Mouse (Mus musculus): ENCODE measurements around the gene Tuft1. TPM values are rescaled to one million over a fixed set of nuclear protein-coding genes. Genes with fewer than 3 reads are reported as not detected.
"Not testable (repeated sequence)": the region's sequence is repeated elsewhere in the genome, so short reads cannot be mapped to it uniquely, and the experiment has no call there.

Tuft1 gene
- polyA plus RNA-seq (2014; fragmentation: Nextera tagmentation; extraction: Ambion mirVana) = 4.2 and 4.5 TPM in 2 replicates

DNA sequence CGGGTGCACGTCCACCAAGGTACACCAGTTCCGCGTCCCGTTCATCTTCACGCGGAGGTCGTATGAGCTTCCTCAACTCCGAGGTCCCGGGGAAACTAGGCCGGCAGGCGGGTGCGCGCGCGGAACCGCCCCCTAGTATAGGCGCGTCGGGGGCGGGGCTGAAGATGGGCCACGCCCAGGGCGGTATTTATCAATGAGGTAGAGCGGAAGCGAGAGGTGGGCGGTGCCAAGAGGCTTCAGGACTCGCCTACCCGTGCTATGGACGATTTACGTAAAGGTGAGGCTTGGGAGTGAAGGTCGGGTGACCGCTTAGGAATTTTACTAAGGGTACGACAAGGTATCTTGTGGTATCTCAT is at the start of gene Tuft1:
TSS of gene Tuft1 (minus strand) at position 133 of the 356 bp plus-strand sequence.
- H3K9ac ChIP-seq (ENCODE audit: low read length); H3K27me3 ChIP-seq (ENCODE audit: control insufficient read depth, insufficient read depth, low read length); H3K4me1 ChIP-seq (ENCODE audit: control insufficient read depth, insufficient read depth, low read length); H3K9me3 ChIP-seq (ENCODE audit: control insufficient read depth, low read length); H3K27ac ChIP-seq (ENCODE audit: low read depth, low read length); H3K36me3 ChIP-seq (ENCODE audit: control insufficient read depth, insufficient read depth, low read length); DNase-seq (ENCODE audit: low spot score, missing footprints): not testable (repeated sequence)
- ATAC-seq (ENCODE audit: low FRiP score) = peak; percentile 94
- H3K4me2 ChIP-seq = peak within 1 kb of the TSS; percentile 52
- peak within 1 kb of the TSS; percentile 32 for H3K4me3 ChIP-seq (ENCODE audit: low read depth, low read length)
- under 1% methylated on average over 17 of the region's 33 CpGs for WGBS

DNA sequence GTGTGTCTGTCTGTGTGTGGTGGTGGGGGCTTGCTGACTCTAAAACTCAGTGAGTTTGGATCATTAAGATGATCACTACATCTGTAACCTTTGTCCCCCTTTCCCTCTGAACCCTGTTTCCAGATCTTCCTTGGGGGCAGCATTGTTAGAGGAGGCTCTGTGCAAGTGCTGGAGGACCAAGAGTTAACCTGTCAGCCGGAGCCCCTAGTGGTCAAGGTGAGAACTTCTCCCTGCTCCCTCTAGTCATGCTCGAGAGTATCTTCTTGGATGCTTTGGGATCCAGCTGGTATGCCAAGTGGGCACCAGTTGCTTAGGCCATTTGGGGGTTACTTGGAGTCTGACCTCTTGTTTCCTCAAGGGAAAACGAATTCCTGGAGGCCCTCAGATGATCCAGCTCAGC is 44.7 kb upstream of the Tuft1 start:
- H3K9ac ChIP-seq (ENCODE audit: low read length); H3K27me3 ChIP-seq (ENCODE audit: control insufficient read depth, insufficient read depth, low read length); H3K4me3 ChIP-seq (ENCODE audit: low read depth, low read length); H3K36me3 ChIP-seq (ENCODE audit: control insufficient read depth, insufficient read depth, low read length); H3K9me3 ChIP-seq (ENCODE audit: control insufficient read depth, low read length); DNase-seq (ENCODE audit: low spot score, missing footprints); H3K4me2 ChIP-seq; H3K4me1 ChIP-seq (ENCODE audit: control insufficient read depth, insufficient read depth, low read length); ATAC-seq (ENCODE audit: low FRiP score); H3K27ac ChIP-seq (ENCODE audit: low read depth, low read length): not testable (repeated sequence)
- WGBS = 25% methylated on average over 3 of the region's 3 CpGs

DNA sequence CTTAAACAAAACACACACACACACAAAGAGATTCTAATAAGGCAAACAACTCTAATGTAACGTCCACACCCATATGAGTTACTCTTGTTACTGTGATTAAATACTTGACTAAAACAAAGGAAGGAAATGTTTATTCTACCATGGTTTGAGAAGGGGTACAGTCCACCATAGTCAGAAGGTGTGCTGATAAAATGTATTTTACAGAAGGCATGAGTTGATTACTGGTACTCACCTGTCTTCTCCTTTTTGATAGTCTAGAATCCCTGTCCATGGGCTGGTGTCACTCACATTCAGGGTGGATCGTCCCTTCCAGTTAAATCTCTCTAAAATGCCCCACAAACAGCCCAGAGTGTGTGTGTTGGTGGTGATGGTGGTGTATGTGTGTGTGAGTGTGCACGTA is 44.2 kb upstream of the Tuft1 start:
- H3K9me3 ChIP-seq (ENCODE audit: control insufficient read depth, low read length) = no peaks in the 10 kb centered on the region
- no peaks in the 10 kb centered on the region for H3K4me1 ChIP-seq (ENCODE audit: control insufficient read depth, insufficient read depth, low read length)
- WGBS = 90% methylated on average over 3 of the region's 3 CpGs
- no peak overlapping the region for H3K9ac ChIP-seq (ENCODE audit: low read length)
- H3K36me3 ChIP-seq (ENCODE audit: control insufficient read depth, insufficient read depth, low read length) = no peaks in the 10 kb centered on the region
- H3K4me2 ChIP-seq = no peak overlapping the region
- DNase-seq (ENCODE audit: low spot score, missing footprints) = no peak
- no peak for ATAC-seq (ENCODE audit: low FRiP score)
- H3K27ac ChIP-seq (ENCODE audit: low read depth, low read length) = no peak overlapping the region
- H3K4me3 ChIP-seq (ENCODE audit: low read depth, low read length) = no peak overlapping the region
- H3K27me3 ChIP-seq (ENCODE audit: control insufficient read depth, insufficient read depth, low read length) = no peaks in the 10 kb centered on the region

DNA sequence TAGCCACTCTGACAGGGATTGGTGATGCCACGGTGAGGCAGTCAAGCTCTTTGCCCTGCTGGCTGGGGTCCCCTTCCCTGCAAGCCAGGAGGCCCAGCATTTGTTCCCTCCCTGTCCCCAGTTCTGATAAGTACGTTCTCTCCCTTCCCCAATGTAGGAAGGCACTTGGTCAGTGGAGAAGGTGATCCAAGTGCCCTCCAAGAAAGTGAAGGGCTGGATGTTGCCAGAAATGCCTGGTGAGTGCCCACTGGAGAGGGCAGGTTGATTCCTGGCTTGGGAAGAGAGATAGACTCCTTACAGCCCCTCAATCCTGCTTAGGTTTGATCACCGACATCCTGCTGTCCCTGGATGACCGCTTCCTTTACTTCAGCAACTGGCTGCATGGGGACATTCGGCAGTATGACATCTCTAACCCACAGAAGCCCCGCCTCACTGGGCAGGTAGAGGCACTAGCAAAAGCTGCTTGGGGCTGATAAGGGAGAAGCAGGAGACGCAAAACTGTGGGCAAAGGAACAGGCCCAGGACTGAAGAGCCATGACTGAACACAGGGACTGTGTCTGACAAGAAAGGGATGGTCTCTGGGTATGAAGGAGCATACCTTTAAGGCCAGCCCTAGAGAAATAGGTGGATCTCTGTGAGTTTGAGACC is 43.6 kb upstream of the Tuft1 start:
- WGBS = 91% methylated on average over 6 of the region's 7 CpGs
- not testable (repeated sequence) for H3K27ac ChIP-seq (ENCODE audit: low read depth, low read length); H3K4me3 ChIP-seq (ENCODE audit: low read depth, low read length); H3K9ac ChIP-seq (ENCODE audit: low read length); H3K4me1 ChIP-seq (ENCODE audit: control insufficient read depth, insufficient read depth, low read length); H3K36me3 ChIP-seq (ENCODE audit: control insufficient read depth, insufficient read depth, low read length); H3K4me2 ChIP-seq; H3K9me3 ChIP-seq (ENCODE audit: control insufficient read depth, low read length); ATAC-seq (ENCODE audit: low FRiP score); DNase-seq (ENCODE audit: low spot score, missing footprints); H3K27me3 ChIP-seq (ENCODE audit: control insufficient read depth, insufficient read depth, low read length)

DNA sequence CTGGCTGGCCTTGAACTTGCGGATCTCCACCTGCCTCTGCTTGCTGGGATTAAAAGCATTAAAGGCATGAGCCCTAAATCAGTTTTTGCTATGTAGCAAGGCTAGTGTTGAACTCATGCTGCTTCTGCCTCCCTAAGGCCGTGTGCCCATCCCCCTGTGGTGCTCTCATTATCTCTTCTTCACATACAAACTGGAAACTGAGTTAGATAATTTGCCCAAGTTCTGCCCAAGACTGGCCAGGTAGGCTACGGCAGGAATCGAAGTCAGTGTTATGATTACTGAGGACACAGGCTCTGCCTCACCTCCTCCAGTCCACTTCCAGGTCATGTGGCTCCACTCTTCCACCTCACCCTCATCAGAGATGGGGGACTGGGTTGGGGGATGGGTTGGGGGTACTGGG is 37.6 kb upstream of the Tuft1 start:
- not testable (repeated sequence) for H3K27me3 ChIP-seq (ENCODE audit: control insufficient read depth, insufficient read depth, low read length); H3K4me3 ChIP-seq (ENCODE audit: low read depth, low read length); H3K36me3 ChIP-seq (ENCODE audit: control insufficient read depth, insufficient read depth, low read length); H3K4me2 ChIP-seq; H3K9me3 ChIP-seq (ENCODE audit: control insufficient read depth, low read length); DNase-seq (ENCODE audit: low spot score, missing footprints); ATAC-seq (ENCODE audit: low FRiP score); H3K9ac ChIP-seq (ENCODE audit: low read length); H3K27ac ChIP-seq (ENCODE audit: low read depth, low read length); H3K4me1 ChIP-seq (ENCODE audit: control insufficient read depth, insufficient read depth, low read length)
- WGBS = 87% methylated on average over 4 of the region's 4 CpGs

DNA sequence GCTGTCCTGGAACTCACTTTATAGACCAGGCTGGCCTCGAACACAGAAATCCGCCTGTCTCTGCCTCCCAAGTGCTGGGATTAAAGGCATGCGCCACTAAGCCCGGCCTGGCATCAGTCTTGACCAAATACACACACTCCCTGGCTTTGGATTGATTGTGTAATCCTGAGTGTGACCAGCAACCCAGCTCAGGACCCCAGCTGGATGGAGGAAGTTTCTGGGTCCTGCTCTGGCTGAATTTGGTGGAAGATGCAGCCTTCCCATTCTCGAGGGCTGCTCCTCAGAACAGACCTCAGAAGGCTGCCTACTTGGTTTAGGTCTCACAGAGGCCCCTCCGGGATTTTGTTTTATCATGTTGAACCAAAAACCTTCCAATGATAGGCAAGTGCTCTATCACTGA is 36.9 kb upstream of the Tuft1 start:
- not testable (repeated sequence) for H3K4me2 ChIP-seq; H3K4me3 ChIP-seq (ENCODE audit: low read depth, low read length); ATAC-seq (ENCODE audit: low FRiP score); H3K9ac ChIP-seq (ENCODE audit: low read length); H3K9me3 ChIP-seq (ENCODE audit: control insufficient read depth, low read length); H3K27me3 ChIP-seq (ENCODE audit: control insufficient read depth, insufficient read depth, low read length); H3K4me1 ChIP-seq (ENCODE audit: control insufficient read depth, insufficient read depth, low read length); DNase-seq (ENCODE audit: low spot score, missing footprints); H3K36me3 ChIP-seq (ENCODE audit: control insufficient read depth, insufficient read depth, low read length); H3K27ac ChIP-seq (ENCODE audit: low read depth, low read length)
- WGBS = 89% methylated on average over 5 of the region's 6 CpGs

DNA sequence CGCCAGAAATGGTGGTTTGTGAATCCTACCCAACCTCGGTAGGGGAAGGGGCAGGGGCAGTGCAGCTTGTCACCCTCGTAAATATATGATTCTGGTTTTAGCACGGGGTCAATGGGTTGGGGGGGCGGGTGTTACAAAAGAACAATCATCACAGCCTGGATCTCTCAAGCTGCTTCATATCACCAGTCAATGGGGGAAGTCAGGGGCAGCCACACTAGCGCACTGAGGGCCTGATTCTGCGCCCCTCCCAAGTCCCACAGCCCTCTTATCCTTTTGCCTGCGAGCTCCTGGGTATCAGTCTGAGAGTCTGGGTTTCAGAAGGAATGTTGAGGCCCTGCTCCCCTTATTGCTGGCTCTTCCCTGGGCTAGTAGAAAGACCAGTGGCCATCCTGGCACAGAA is 35.2 kb upstream of the Tuft1 start:
- H3K4me2 ChIP-seq; H3K9ac ChIP-seq (ENCODE audit: low read length); H3K27ac ChIP-seq (ENCODE audit: low read depth, low read length); H3K4me1 ChIP-seq (ENCODE audit: control insufficient read depth, insufficient read depth, low read length); ATAC-seq (ENCODE audit: low FRiP score); H3K4me3 ChIP-seq (ENCODE audit: low read depth, low read length); H3K27me3 ChIP-seq (ENCODE audit: control insufficient read depth, insufficient read depth, low read length); H3K9me3 ChIP-seq (ENCODE audit: control insufficient read depth, low read length); DNase-seq (ENCODE audit: low spot score, missing footprints); H3K36me3 ChIP-seq (ENCODE audit: control insufficient read depth, insufficient read depth, low read length): not testable (repeated sequence)
- WGBS = 81% methylated on average over 5 of the region's 8 CpGs

DNA sequence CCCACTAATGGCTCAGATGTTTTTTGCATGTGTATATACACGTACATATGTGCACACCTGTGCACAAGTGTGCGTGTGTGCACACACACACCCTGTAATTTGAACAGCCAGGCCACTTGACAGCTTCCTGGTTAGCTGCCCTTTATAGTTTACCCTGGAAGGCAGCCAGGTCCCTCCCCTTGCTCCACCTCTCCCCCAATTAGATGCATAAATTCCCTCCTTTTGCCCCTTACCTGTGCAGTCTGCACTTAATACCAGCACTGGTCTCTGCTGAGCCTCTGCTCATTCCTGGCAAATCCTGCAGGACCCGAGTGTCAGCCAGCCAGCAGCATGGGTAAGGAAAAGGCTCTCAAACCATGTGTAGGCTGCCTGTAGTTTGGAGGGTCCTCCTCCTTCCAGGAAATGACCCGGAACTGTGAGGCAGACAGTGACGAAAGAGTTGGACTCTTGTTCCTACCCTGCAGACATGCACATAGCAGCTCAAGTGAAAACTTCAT is 34.7 kb upstream of the Tuft1 start, which contains the start of gene Selenbp2:
TSS of gene Selenbp2 (plus strand) at position 228 of the 497 bp plus-strand sequence.
- no peak within 1 kb of the TSS for H3K4me3 ChIP-seq (ENCODE audit: low read depth, low read length)
- H3K4me1 ChIP-seq (ENCODE audit: control insufficient read depth, insufficient read depth, low read length) = no peaks in the 10 kb centered on the region
- H3K9ac ChIP-seq (ENCODE audit: low read length) = no peak within 1 kb of the TSS
- no peaks in the 10 kb centered on the region for H3K9me3 ChIP-seq (ENCODE audit: control insufficient read depth, low read length)
- H3K36me3 ChIP-seq (ENCODE audit: control insufficient read depth, insufficient read depth, low read length) = no peaks in the 10 kb centered on the region
- WGBS = 84% methylated on average over 5 of the region's 5 CpGs
- H3K4me2 ChIP-seq = no peak within 1 kb of the TSS
- no peak for ATAC-seq (ENCODE audit: low FRiP score)
- no peaks in the 10 kb centered on the region for H3K27me3 ChIP-seq (ENCODE audit: control insufficient read depth, insufficient read depth, low read length)
- no peak within 1 kb of the TSS for H3K27ac ChIP-seq (ENCODE audit: low read depth, low read length)
- no peak for DNase-seq (ENCODE audit: low spot score, missing footprints)

DNA sequence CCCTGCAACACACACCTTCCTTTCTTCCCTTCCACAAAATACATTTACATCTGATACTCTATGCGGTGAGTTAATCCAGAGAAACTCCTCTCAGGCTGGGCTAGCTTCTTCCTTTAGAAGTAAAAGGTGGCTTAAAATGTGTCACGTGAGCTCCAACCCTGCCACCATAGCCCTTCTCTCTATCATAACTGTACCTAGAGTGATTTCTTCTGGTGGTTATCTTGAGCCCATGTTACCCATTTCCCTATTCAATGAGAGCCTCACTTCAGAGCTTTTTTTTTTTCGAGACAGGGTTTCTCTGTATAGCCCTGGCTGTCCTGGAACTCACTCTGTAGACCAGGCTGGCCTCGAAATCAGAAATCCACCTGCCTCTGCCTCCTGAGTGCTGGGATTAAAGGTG is 33.0 kb upstream of the Tuft1 start:
- not testable (repeated sequence) for H3K4me2 ChIP-seq; H3K36me3 ChIP-seq (ENCODE audit: control insufficient read depth, insufficient read depth, low read length); H3K27me3 ChIP-seq (ENCODE audit: control insufficient read depth, insufficient read depth, low read length); H3K27ac ChIP-seq (ENCODE audit: low read depth, low read length); H3K9ac ChIP-seq (ENCODE audit: low read length); H3K4me3 ChIP-seq (ENCODE audit: low read depth, low read length); ATAC-seq (ENCODE audit: low FRiP score); H3K4me1 ChIP-seq (ENCODE audit: control insufficient read depth, insufficient read depth, low read length); DNase-seq (ENCODE audit: low spot score, missing footprints); H3K9me3 ChIP-seq (ENCODE audit: control insufficient read depth, low read length)
- WGBS = 86% methylated on average over 4 of the region's 4 CpGs
